Mouse (Mus musculus) myocyte (in vitro differentiated cells): ENCODE results near the gene Tnfrsf1a. TPM values are rescaled to one million over a fixed set of nuclear protein-coding genes. Genes with fewer than 3 reads are reported as not detected.

Source experiments
- H3K27me3 ChIP-seq: one replicate; pipeline ENCODE4 v1.6.1; 2011; ENCODE audit not compliant: control insufficient read depth, insufficient read depth, insufficient read length
- H3K36me3 ChIP-seq: one replicate; pipeline ENCODE4 v1.6.1; 2011; ENCODE audit not compliant: control insufficient read depth, insufficient read depth
- H3K4me2 ChIP-seq: one replicate; pipeline ENCODE4 v1.6.1; 2011; ENCODE audit warnings: low read depth, control low read depth
- H3K4me3 ChIP-seq: one replicate; pipeline ENCODE4 v1.5.1; 2011; ENCODE audit warnings: mild to moderate bottlenecking, control low read depth, moderate library complexity
- H3K79me2 ChIP-seq: one replicate; pipeline ENCODE4 v1.6.1; 2011; ENCODE audit not compliant: control insufficient read depth, insufficient read depth
- H3ac ChIP-seq: one replicate; pipeline ENCODE4 v1.6.1; 2011; ENCODE audit not compliant: control insufficient read depth, insufficient read length
- CEBPB ChIP-seq: IDR thresholded peaks from 2 replicates; pipeline ENCODE4 v1.6.1; 2011; ENCODE audit warnings: mild to moderate bottlenecking, moderate library complexity; ENCODE audit not compliant: poor library complexity, insufficient read depth, severe bottlenecking
- E2F4 ChIP-seq: IDR thresholded peaks from one replicate; pipeline ENCODE4 v1.6.1; 2011; ENCODE audit warnings: mild to moderate bottlenecking, control low read depth, moderate library complexity; ENCODE audit not compliant: insufficient read depth
- MAX ChIP-seq: IDR thresholded peaks from one replicate; pipeline ENCODE4 v1.6.1; 2011; ENCODE audit warnings: low read depth, mild to moderate bottlenecking, control low read depth
- MYOD1 ChIP-seq, 3 experiments: IDR thresholded peaks; one replicate each; pipeline ENCODE4 v1.6.1; 2011; ENCODE audit warnings: control low read depth in 2 of 3, low read depth in 2 of 3, mild to moderate bottlenecking in 2 of 3, moderate library complexity in 1 of 3; ENCODE audit not compliant: insufficient read length in 2 of 3, control insufficient read depth in 1 of 3
- MYOG ChIP-seq, 3 experiments: IDR thresholded peaks; one replicate each; pipeline ENCODE4 v1.6.1; 2011; ENCODE audit warnings: control low read depth in 2 of 3, low read depth in 2 of 3, mild to moderate bottlenecking in 2 of 3; ENCODE audit not compliant: insufficient read length in 2 of 3, control insufficient read depth in 1 of 3, insufficient read depth in 1 of 3
- POLR2A ChIP-seq: IDR thresholded peaks from one replicate; pipeline ENCODE4 v1.6.1; 2011; ENCODE audit warnings: low read depth, mild to moderate bottlenecking, control low read depth, moderate library complexity; ENCODE audit not compliant: insufficient read length
- POLR2AphosphoS2 ChIP-seq: IDR thresholded peaks from one replicate; pipeline ENCODE4 v1.6.1; 2011; ENCODE audit warnings: low read depth, control low read depth; ENCODE audit not compliant: insufficient read length
- REST ChIP-seq: IDR thresholded peaks from one replicate; pipeline ENCODE4 v1.6.1; 2011; ENCODE audit warnings: mild to moderate bottlenecking, control low read depth, moderate library complexity; ENCODE audit not compliant: insufficient read depth, insufficient read length
- SRF ChIP-seq: IDR thresholded peaks from one replicate; pipeline ENCODE4 v1.6.1; 2011; ENCODE audit warnings: low read depth; ENCODE audit not compliant: control insufficient read depth, insufficient read length
- TCF12 ChIP-seq: IDR thresholded peaks from one replicate; pipeline ENCODE4 v1.6.1; 2011; ENCODE audit warnings: mild to moderate bottlenecking, control low read depth; ENCODE audit not compliant: poor library complexity, insufficient read depth, severe bottlenecking
- TCF3 ChIP-seq: IDR thresholded peaks from one replicate; pipeline ENCODE4 v1.6.1; 2011; ENCODE audit warnings: low read depth, control low read depth; ENCODE audit not compliant: insufficient read length
- USF1 ChIP-seq: IDR thresholded peaks from one replicate; pipeline ENCODE4 v1.6.1; 2011; ENCODE audit warnings: low read depth, mild to moderate bottlenecking, control low read depth, moderate library complexity
- polyA plus RNA-seq: library from polyadenylated mRNA; unstranded; fragments of >200 nt; fragmentation: generic; extraction: Trizol; gene quantifications from one replicate; pipeline ENCODE4 v1.2.1, GENCODE M21; 2012; ENCODE audit warnings: missing spikeins

The Tnfrsf1a gene
- polyA plus RNA-seq, 1 experiment, result 84.5 TPM

GRCm38 (mm10) chr6:125342198-125342597, 7.0 kb upstream of the Tnfrsf1a start:
- no peak overlapping the region for H3K4me2 ChIP-seq
- no peak overlapping the region for H3ac ChIP-seq
- H3K4me3 ChIP-seq, result no peak overlapping the region
- no peaks in the 10 kb centered on the region for H3K79me2 ChIP-seq
- H3K27me3 ChIP-seq, result peaks cover 4% of the 10 kb centered on the region
- no peaks in the 10 kb centered on the region for H3K36me3 ChIP-seq
- TF ChIP-seq REST, result no peak
- no peak for TF ChIP-seq POLR2AphosphoS2
- no peak for TF ChIP-seq SRF
- no peak for TF ChIP-seq TCF3
- TF ChIP-seq MYOD1 (IDR thresholded peaks at IDR 0.05; ENCODE audit: control insufficient read depth in 1 of 3, insufficient read length in 2 of 3, low read depth in 2 of 3), result no peak
- TF ChIP-seq MAX, result no peak
- no peak for TF ChIP-seq CEBPB
- TF ChIP-seq TCF12, result no peak
- no peak for TF ChIP-seq E2F4

DNA sequence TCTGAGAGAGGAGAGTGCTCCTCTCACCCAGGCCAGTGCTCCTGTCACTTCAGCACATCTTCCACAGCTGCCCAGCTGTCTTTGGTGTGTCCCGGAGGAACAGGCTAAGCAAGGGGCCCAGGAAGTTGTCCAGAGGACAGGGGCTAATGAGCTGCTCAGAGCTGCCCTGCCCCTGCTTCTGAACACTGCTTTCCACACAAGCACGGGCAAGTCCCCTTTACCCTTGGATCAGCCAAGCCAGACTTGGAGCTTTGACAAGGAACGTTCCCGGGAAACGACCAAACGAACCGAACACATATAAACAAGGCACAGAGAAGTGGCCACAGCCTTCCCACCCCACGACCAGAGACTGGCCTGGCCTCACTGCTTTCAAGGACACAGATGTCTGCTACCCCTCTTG, 5.1 kb upstream of the Tnfrsf1a start:
- Histone ChIP-seq H3K36me3 (no peaks in the 10 kb centered on the region), H3K4me3 (no peak overlapping the region), H3K79me2 (no peaks in the 10 kb centered on the region), H3ac (no peak overlapping the region), H3K27me3 (peaks cover 4% of the 10 kb centered on the region), H3K4me2 (no peak overlapping the region)
- TF ChIP-seq TCF3 (no peak), MAX (no peak), REST (no peak)

- no peak for TF ChIP-seq POLR2AphosphoS2
- no peak for TF ChIP-seq REST
- no peak for TF ChIP-seq MYOD1 (IDR thresholded peaks at IDR 0.05; ENCODE audit: control insufficient read depth in 1 of 3, insufficient read length in 2 of 3, low read depth in 2 of 3)
- TF ChIP-seq TCF3, result no peak
- no peak for TF ChIP-seq CEBPB
- TF ChIP-seq MYOG (IDR thresholded peaks at IDR 0.05; ENCODE audit: control insufficient read depth in 1 of 3, insufficient read depth in 1 of 3, insufficient read length in 2 of 3, low read depth in 2 of 3), result no peak
- no peak for TF ChIP-seq MAX
- H3K36me3 ChIP-seq, result no peaks in the 10 kb centered on the region
- peaks cover 4% of the 10 kb centered on the region for H3K27me3 ChIP-seq
- no peak overlapping the region for H3K4me3 ChIP-seq
- H3K79me2 ChIP-seq, result peaks cover 7% of the 10 kb centered on the region
- no peak overlapping the region for H3K4me2 ChIP-seq
- no peak overlapping the region for H3ac ChIP-seq
These were observed 4.3 kb upstream of the Tnfrsf1a start for GRCm38 (mm10) chr6:125344866-125345265.

- Histone ChIP-seq H3K27me3 (peaks cover 4% of the 10 kb centered on the region), H3K4me3 (no peak overlapping the region), H3ac (no peak overlapping the region), H3K79me2 (peaks cover 15% of the 10 kb centered on the region), H3K36me3 (no peaks in the 10 kb centered on the region), H3K4me2 (no peak overlapping the region)
- TF ChIP-seq E2F4 (no peak), SRF (no peak), MYOG (IDR thresholded peaks at IDR 0.05; ENCODE audit: control insufficient read depth in 1 of 3, insufficient read depth in 1 of 3, insufficient read length in 2 of 3, low read depth in 2 of 3) (no peak), TCF3 (no peak), MAX (no peak), REST (no peak), POLR2A (no peak), USF1 (no peak), MYOD1 (IDR thresholded peaks at IDR 0.05; ENCODE audit: control insufficient read depth in 1 of 3, insufficient read length in 2 of 3, low read depth in 2 of 3) (no peak), TCF12 (no peak)
These were observed 3.5 kb upstream of the Tnfrsf1a start for GRCm38 (mm10) chr6:125345625-125346024.

DNA sequence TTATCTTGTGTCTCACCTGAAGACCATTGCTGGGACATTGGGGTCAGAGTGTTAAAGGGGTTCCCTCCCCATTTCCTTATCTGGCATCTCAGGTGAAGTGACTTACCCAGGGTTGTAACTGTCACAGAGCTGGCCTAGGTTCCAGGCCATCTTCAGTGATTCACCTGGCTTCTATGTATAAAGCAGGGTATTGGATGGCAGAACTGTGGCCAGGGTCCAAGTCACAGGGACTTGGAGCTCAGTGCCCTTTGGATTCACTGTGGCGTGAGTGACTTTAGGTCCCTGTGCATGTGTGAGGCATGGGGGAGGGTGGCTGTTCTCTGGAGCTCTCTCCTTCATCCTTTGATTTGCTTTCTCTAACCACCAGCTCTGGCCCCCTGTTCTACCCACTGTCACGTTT, 3.1 kb upstream of the Tnfrsf1a start:
- Histone ChIP-seq H3K27me3 (peaks cover 4% of the 10 kb centered on the region), H3ac (no peak overlapping the region), H3K79me2 (peaks cover 17% of the 10 kb centered on the region), H3K4me2 (no peak overlapping the region), H3K36me3 (no peaks in the 10 kb centered on the region), H3K4me3 (no peak overlapping the region)
- TF ChIP-seq REST (no peak), MYOG (IDR thresholded peaks at IDR 0.05; ENCODE audit: control insufficient read depth in 1 of 3, insufficient read depth in 1 of 3, insufficient read length in 2 of 3, low read depth in 2 of 3) (no peak), POLR2AphosphoS2 (no peak), MAX (no peak), TCF3 (no peak), USF1 (no peak), SRF (no peak), TCF12 (no peak), E2F4 (no peak), CEBPB (no peak), POLR2A (no peak), MYOD1 (IDR thresholded peaks at IDR 0.05; ENCODE audit: control insufficient read depth in 1 of 3, insufficient read length in 2 of 3, low read depth in 2 of 3) (no peak)
